Mouse (Mus musculus) urinary bladder, postnatal 4 days (tissue): Measurements from ENCODE around the gene Arhgef1.
"Not testable (repeated sequence)": the region's sequence is repeated elsewhere in the genome, so short reads cannot be mapped to it uniquely, and the experiment has no call there.

Experiments
- DNase-seq, 2 experiments: peaks; one replicate each; pipeline ENCODE4 v3.0.0; 2021 to 2022; ENCODE audit warnings: low spot score in 2 of 2

The Arhgef1 gene

DNA sequence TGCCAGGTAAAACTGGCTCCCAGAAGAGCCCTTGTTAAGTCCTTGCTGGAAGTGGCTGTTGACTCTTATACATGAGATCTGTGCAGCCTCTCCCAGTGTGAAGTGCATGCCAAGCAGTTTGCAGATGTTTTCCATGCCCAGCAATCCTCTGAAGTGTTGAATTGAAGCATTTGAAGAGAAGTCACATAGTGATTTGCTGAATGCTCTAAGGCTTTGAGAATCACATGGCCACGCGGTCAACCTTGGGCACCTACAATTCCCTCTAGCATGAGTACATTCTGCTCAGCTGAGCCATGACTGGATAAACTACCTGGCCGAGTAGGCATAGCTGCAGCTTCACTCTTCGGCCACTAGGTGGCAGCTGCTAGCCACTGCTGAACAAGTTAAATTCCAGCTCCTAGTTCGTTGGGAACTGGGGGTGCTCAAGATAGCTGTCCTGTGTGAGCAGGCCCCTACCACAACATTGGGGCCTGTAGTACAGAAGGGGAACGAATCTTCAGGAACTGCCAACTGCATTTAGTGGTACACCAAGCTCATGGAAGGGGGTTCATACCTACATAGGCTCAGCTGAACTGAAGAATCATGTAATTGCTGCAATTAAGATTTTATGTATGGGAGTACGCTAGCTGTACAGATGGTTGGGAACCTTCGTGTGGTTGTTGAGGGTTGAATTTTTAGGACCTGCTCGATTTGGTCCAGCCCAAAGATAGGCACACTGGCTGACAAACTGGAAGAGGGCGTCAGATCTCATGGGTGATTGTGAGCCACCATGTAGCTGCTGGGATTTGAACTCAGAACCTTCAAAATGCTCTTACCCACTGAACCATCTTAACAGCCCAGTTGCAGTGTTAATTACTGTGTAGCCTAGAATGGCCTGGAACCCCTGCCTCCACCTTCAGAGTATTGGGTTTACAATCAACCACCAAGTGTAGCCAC is 12.2 kb upstream of the Arhgef1 start:
- peak; percentile 55 to 66 for DNase-seq

DNA sequence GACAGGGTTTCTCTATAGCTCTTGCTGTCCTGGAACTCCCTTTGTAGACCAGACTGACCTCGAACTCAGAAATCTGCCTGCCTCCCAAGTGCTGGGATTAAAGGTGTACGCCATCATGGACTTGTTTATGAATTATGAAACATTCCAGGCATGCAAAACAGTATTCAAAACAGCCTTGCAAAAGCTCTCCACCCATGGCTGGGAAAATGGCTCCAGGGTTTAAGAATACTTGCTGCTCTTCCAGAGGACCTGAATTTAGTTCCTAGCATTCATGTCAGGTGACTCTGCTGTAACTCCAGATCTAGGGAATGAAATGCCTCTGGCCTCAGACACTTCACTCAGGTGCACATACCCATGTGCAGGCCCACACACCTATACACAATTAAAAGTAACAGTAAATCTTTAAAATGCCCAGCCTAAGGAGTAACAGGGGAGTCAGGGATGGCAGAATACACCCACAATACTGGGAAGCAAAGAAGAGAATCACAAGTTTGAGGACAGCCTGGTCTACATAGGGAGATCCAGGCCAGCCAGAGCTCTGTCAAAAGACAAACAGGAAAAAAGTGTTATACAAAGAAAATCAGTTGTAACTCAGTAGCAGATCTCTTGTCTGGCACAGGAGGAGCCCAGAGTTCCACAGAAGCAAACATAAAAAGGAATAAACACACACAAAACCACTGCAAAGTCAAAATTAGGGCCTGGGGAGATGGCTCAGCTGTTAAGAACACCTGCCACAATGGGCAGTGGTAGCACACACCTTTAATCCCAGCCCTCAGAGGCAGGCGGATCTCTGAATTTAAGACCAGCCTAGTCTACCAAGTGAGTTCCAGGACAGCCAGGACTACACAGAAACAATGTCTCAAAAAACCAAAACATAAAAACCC is 11.2 kb upstream of the Arhgef1 start:
- no peak for DNase-seq

DNA sequence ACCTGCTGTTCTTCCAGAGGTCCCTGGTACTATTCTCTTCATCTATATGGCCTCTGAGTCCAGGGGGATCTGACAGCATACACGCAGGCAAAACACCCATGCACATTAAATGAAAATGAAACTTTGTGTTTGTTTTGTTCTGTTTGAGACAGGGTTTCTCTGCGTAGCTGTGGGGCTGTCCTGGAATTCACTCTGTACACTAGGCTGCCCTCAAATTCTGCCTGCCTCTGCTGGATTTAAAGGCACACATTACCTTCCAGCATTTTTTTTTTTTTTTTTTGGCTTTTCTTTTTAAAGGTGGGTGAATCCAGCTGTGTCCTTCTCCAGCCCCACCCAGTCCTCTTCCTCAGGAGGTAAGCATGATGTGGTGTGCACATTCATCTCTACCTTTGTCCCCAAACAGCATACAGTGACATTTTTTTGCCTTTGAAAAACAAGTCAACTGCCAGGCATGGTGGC is 10.6 kb upstream of the Arhgef1 start:
- no peak for DNase-seq

DNA sequence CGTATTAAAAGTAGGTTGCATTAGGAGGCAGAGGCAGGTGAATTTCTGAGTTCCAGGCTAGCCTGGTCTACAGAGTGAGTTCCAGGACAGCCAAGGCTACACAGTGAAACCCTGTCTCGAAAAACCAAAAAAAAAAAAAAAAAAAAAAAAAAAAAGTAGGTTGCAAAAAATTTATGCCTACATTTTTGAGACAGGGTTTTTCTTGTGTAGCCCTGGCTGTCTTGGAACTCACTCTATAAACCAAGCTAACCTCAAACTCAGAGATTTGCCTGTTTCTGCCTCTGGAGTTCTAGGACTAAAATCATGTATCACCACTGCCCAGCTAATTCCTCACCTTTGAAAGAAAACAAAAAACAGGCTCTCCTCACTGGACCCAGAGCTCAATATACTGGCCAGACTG is 7.0 kb upstream of the Arhgef1 start:
- DNase-seq, result not testable (repeated sequence)

DNA sequence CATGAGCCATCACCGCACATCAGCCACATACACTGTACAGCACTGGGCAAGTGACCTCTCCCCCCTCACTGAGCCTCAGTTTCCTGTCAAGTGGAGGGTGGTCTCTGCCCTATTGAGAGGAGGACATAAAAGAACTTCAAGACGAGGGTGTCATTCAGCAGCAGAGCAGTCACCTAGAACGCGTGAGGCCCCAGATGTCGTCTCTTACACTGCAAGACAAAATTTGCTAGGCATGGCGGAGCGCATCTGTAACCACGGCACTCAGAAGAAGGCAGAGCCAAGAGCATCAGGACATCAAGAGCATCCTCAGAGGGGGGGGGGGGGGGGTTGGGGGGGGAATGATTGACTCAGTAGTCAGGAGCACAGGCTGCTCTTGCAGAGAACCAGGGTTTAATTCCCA is 6.4 kb upstream of the Arhgef1 start:
- DNase-seq, result no peak

DNA sequence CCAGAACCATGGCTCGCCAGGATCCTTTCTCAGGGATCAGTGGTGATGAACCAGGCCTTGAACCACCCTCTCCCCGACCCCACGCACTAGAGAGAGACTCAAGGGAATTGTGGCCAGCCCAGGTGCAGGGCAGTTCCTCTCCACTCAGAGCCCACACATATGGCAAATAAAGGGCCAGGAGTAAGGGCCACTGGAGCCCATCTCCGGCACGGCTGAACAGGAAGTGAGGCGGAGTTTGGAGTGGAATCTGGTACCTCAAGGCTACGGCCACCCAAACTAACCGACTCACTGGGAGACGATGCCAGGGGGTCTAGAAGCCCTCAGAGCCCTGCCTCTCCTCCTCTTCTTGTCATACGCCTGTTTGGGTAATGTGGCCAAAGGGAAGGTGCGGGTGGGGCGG is 5.5 kb upstream of the Arhgef1 start, which contains the start of gene Cd79a:
Gene Cd79a (plus strand): TSS at position 158 of the 400 bp plus-strand sequence.
- no peak for DNase-seq

DNA sequence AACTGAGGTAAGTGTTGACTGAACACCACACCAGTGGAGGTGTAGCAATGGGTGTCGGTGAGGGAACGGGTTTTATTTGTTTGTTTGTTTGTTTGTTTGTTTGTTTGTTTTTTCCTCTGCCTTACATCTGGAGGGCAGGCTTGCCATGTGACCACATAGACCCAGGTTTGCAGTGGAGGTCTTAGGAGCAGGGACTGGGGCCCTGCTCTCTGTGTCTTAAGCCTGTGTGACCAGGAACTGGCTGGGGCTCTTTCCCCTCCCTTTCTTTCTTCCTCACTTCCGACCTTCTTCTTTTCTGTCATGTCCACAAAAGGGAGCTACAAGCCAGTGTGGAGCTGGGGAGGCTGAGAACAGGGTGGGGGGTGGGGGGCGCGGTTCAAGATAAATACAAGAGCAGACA is 4.8 kb upstream of the Arhgef1 start:
- DNase-seq, result no peak

DNA sequence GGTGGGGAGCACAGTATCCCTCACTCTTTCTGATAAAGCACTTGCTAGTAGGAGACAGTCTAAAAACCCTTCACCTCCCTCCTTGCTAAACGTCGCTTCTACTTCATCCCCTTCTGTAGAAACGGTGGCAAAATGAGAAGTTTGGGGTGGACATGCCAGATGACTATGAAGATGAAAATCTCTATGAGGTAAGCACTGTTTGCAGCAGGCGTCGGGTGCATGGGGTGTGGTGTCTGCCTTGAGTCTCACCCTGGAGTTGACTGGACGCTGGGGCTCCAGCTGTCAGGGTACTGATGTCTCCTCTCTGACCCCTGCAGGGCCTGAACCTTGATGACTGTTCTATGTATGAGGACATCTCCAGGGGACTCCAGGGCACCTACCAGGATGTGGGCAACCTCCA is 1.6 kb upstream of the Arhgef1 start:
- no peak for DNase-seq

DNA sequence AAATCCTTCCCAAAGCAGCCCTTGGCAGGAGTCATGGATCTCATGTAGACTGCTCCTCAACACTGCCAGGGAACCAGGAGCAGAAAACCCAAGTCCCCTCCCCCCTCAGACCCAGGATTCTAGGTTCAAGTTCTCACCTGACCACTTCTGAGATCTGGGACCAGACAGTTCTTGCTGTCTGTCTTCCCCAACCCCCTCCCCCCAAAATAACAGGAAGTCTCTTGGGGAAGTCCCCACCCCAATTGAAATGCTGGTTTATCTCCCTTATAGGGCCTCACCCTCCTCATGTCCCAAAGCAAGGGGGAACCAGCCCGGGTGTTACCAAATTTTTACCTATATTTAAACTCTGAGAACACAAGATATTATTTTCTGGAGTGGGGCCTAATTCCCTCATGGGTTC is 870 bp upstream of the Arhgef1 start:
- DNase-seq, result no peak

DNA sequence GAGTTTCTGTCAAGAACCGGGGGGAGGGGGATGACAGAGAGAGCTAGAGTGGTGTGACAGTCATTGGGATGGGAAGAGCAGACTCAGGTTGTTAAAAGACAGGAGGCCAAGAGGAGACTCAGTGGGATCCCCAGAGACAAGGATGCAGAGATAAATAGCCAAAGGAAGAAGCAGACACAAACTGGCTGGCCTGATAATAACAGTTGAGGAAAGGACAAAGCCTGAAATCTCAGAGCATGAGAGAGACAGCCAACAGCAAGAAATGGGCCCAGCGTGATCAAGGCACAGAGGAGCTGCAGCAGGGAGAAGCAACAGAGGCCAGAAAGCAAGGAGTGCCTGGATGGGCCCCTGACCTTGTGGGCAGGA is 465 bp upstream of the Arhgef1 start:
- DNase-seq, result no peak

DNA sequence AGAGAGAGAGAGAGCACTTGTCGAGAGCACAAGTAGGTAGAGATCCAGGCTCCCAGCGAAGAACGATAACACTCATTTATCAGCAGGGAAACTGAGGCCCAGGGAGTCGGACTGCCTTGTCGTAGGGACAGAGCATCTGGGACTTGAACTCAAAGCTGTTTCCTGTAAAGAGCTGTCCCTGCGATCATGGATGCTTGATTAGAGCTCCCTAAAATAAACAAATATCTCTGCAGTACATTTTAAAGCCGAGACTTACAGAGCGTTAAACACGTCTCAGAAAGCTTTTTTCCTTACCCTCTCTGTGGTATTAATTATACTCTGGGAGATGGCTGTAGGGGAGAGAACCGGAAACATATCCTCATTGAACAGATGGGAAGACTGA is 723 bp downstream of the Arhgef1 start:
- DNase-seq, result no peak

DNA sequence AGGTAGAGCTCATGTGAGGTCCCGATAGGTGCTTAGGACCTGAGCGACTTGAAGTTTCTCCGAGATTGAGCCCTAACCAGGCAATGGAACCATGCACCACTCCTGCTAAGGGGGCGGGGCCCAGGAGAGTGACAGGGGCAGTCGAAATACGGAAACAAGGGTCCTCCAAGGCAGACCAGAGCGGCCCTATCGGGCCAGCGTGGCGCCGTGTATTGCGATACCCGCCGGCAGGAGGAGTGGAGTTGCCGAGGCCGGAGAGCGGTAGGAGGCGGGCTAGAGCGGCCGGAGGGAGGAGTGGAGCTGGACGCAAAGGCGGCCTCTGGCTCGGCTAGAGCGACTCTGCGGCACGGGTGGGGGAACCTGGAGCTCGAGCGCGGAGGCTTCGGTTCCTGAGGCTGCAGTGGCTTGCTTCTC is 1.4 kb downstream of the Arhgef1 start:
- DNase-seq, result peak; percentile 97

DNA sequence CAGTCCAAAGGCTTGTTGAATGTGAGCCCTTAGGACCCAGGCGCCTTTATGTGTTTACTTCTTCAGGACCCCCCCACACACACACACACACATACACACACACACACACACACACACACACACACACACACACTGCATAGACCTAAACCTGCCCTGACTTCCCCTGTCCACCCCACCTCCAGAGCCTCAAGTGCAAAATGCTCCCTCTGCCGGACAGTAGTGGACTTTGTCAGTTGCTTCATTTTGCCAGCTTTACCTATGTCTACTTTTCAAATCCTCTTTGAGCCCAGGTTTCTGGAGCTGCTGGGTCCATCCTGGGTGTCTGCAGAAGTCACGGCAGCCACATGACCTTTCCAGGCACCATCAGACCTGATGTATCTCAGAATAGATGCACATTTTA is 2.2 kb downstream of the Arhgef1 start:
- DNase-seq, result no peak

DNA sequence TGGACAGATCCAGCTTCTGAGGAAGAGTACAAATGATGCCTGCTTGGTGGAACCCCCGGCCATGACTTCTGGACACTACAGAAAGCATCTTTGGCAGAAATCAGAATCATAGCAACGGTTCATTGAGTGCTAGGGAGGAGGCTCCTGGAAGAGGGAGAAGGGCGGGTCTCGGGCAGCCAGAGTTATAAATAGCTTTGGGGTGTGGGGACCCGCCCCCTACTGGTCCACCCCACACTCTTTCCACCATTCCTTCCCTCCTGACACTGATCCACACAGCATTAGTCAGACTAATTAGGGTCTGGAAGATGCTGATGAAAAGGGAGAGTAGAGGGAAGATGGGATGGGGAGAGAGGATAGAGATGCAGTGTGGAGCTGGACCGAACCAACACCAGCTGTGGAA is 3.8 kb downstream of the Arhgef1 start:
- no peak for DNase-seq

DNA sequence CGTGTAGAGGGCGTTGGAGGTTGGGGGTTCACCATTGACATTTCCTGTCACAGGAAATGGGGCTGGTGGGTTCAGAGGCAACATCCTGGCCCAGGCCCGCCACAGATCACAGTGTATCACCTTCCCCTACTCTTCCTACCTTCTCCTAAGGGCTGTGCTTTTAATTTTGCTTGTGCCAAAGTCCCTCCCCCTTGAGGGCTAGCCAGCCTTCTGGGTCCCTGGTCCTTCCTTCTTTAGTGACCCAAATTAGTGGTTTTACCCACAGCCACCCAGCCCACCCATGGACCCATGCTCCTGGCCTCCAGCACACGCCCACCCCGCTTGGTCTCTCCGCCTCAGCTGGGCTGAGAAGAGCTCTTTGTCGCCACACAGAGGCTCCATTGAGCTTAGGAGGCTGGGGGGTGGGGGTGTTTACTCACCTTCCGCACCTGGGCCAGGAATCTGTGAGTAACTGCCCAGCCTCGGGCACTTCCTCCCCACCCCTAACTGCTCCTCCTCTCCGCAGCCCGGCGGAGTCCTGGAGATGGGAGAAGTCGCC is 4.6 kb downstream of the Arhgef1 start:
- DNase-seq, result no peak

DNA sequence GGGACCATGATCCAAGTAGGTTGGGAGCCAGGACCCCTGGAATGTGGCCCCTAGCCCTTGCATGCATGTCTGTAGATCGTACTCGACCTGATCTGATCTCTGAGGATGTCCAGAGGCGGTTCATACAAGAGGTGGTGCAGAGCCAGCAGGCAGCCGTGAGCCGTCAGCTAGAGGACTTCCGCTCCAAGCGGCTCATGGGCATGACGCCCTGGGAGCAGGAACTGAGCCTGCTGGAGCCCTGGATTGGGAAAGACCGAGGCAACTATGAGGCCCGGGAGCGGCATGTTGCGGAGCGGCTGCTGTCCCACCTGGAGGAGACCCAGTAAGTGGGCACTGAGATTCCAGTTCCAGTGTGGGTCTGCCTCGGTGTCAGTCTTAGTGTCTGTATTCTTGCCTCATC is 9.8 kb downstream of the Arhgef1 start:
- no peak for DNase-seq

DNA sequence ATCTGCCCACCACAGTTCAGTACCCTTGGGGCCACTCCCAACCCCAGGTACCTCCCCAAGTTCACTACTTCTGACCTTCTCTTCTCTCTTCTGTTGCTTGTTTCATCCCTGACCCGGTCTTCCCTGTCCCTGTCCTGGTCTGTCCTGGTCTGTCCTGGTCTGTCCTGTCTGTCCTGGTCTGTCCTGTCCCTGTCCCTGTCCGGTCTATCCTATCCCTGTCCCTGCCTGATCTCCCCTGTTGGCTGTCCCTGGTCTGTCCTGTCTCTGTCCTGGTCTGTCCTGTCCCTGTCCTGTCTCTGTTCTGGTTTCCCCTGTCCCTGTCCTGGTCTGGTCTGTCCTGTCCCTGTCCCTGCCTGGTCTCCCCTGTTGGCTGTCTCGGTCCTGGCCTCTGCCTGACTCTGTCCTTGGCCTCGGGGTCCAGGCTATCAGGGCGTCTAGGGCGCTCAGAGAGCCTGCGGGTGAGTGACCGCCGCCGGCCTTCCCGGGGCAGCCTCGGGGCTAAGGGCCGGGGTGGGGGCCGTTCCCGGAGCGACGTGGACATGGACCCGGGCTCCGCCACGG is 16.1 kb downstream of the Arhgef1 start:
- DNase-seq, result no peak

DNA sequence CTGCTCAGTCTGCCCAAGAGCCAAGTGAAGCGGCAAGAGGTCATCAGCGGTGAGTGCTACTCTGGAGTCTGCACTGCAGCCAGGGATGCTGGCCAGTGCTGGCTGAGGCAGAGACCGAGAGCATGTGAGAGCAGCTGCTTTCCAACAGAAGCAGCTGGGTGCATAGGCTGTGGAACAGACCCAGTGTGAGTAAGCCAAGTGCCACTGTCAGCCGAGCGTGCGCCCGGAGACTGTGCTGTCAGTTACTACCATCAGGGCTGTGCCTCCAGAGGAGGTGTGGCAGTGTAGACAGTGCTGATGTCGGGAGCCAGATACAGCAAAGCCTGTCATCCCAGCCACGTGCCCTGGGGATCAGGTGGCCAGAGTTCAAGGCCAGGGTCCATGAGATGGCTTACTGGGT is 17.0 kb downstream of the Arhgef1 start:
- no peak for DNase-seq

DNA sequence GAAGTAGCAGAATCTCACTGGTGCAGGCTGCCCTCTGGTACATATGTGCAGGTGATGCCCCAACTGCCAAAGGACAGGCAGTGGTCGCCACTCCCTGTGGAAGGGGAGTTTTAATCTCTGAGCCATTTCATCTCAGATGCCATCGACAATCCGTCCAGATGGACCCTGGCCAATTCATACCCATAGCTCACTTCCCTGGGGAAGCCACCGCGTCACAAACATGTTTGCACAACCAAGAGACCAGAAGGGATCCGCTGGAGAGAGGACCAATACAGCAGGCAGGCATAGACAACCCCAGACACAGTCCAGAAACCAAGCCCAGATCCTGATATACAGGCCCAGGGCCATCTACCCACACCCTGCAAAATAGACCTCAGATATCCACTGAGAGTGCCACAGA is 27.8 kb downstream of the Arhgef1 start:
- DNase-seq, result no peak

DNA sequence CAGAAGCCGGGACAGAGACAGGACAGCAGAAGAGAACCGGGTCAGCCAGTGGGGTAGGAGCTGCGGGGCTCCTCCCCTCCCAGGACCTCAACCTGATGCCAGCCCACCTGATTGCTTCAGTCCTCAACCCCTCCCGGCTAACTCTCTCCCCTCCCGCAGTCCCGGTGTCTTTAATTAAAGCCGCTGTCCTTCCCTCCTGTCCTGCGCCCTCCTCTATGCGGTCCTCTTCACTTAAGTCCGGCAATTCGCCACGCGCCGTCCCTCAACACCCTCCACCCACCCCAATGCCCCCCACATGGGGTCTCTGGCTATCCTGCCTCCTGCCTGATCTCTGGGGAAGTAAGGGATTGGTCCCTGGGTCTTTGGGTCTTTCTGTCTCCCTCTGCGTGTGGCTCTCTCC is 28.9 kb downstream of the Arhgef1 start:
- no peak for DNase-seq

DNA sequence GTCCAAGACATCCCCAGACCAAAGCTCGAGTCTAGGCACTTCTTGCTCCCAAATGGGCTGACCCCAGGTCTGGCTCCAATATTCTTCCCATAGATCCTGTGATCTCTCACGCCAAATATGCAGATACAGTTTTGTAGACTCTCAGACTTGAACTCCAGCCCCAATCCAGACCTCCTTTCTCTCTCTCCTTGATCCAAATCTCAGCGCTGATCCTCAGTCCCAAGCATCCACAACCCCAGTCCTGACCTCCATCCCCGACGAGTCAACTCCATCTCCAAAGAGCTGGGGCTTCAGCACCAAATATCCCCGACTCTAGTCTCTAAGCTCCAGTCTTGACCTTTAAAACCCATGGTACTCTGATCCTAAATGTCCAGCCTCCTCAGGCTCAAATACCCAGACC is 40.9 kb downstream of the Arhgef1 start:
- DNase-seq, result no peak
